Mouse (Mus musculus) embryonic facial prominence, embryonic 11.5 days (tissue): ENCODE results near the gene Esrra. TPM values are rescaled to one million over a fixed set of nuclear protein-coding genes. Genes with fewer than 3 reads are reported as not detected.
A peak's percentile ranks its signal among the peaks of the same experiment; 100 is the strongest.

ENCODE experiments used
- ATAC-seq: fragments of 200-750 bp; cut with Nextera tagmentation; replicated peaks from 2 replicates; pipeline ENCODE4 v1.8.0; 2017; ENCODE audit warnings: low read depth; ENCODE audit not compliant: insufficient number of reproducible peaks, low FRiP score, low TSS enrichment
- DNase-seq: peaks from one replicate; pipeline ENCODE4 v3.0.0-alpha.2; 2015; ENCODE audit warnings: low spot score
- H3K27ac ChIP-seq: fragments of 300-500 bp; sonication (generic); replicated peaks from 2 replicates; pipeline ENCODE4 v1.5.1; 2014; ENCODE audit warnings: mild to moderate bottlenecking, low read depth, low read length, control low read depth
- H3K27me3 ChIP-seq: fragments of 300-500 bp; sonication (generic); 2 replicates; pipeline ENCODE4 v1.6.1; 2014; ENCODE audit warnings: mild to moderate bottlenecking, low read length, moderate library complexity, mixed read lengths; ENCODE audit not compliant: control insufficient read depth, insufficient read depth
- H3K36me3 ChIP-seq: fragments of 300-500 bp; sonication (generic); replicated peaks from 2 replicates; pipeline ENCODE4 v1.6.1; 2014; ENCODE audit warnings: low read depth, mild to moderate bottlenecking, low read length, moderate library complexity, mixed read lengths; ENCODE audit not compliant: control insufficient read depth, insufficient read depth
- H3K4me1 ChIP-seq: fragments of 300-500 bp; sonication (generic); 2 replicates; pipeline ENCODE4 v1.6.1; 2014; ENCODE audit warnings: low read length, mixed read lengths; ENCODE audit not compliant: control insufficient read depth, insufficient read depth
- H3K4me2 ChIP-seq: fragments of 300-500 bp; sonication (generic); 2 replicates; pipeline ENCODE4 v1.6.1; 2014; ENCODE audit warnings: low read depth, mild to moderate bottlenecking, control low read depth, low read length, moderate library complexity
- H3K4me3 ChIP-seq: fragments of 300-500 bp; sonication (generic); 2 replicates; pipeline ENCODE4 v1.5.1; 2014; ENCODE audit warnings: low read depth, low read length, control low read depth
- H3K9ac ChIP-seq: fragments of 300-500 bp; sonication (generic); replicated peaks from 2 replicates; pipeline ENCODE4 v1.6.1; 2014; ENCODE audit warnings: mild to moderate bottlenecking, control low read depth, low read length
- H3K9me3 ChIP-seq: fragments of 300-500 bp; sonication (generic); replicated peaks from 2 replicates; pipeline ENCODE4 v1.6.1; 2016; ENCODE audit warnings: mild to moderate bottlenecking, low read length, inconsistent platforms, mixed read lengths; ENCODE audit not compliant: control insufficient read depth
- WGBS: fragments of 180-500 bp; shearing (Covaris S2); extraction: QIAGEN DNeasy Blood & Tissue Kit; methylation state at CpG from one replicate; pipeline ENCODE4 v1.1.7; 2014; 5-methylcytosine and 5-hydroxymethylcytosine counted together
- microRNA-seq: library from miRNA; unstranded; fragments of <30 nt; microRNA quantifications from one replicate; pipeline ENCODE4, GENCODE M21; 2016; ENCODE audit warnings: borderline number of aligned reads
- polyA plus RNA-seq: library from polyadenylated mRNA; unstranded; fragments of >200 nt; fragmentation: Nextera tagmentation; extraction: Ambion mirVana; gene quantifications from 2 replicates; pipeline ENCODE4 v1.2.1, GENCODE M21; 2014

The Esrra gene
- polyA plus RNA-seq, 1 experiment from 2014 or later: 2.7 TPM

GRCm38 (mm10) chr19:6869355-6869754 is 52.3 kb downstream of the Esrra start:
- no peak overlapping the region for H3K27ac ChIP-seq
- H3K4me1 ChIP-seq: no peaks in the 10 kb centered on the region
- H3K4me3 ChIP-seq: no peak overlapping the region
- DNase-seq: peak; percentile 51
- H3K36me3 ChIP-seq: no peaks in the 10 kb centered on the region
- no peak overlapping the region for H3K4me2 ChIP-seq
- H3K27me3 ChIP-seq: no peaks in the 10 kb centered on the region
- ATAC-seq: no peak
- H3K9me3 ChIP-seq: no peaks in the 10 kb centered on the region
- WGBS: 8% methylated on average over 5 of the region's 5 CpGs
- no peak overlapping the region for H3K9ac ChIP-seq

- no peaks in the 10 kb centered on the region for H3K27me3 ChIP-seq
- H3K4me3 ChIP-seq: no peak overlapping the region
- no peaks in the 10 kb centered on the region for H3K9me3 ChIP-seq
- H3K9ac ChIP-seq: no peak overlapping the region
- WGBS: 92% methylated on average over 4 of the region's 4 CpGs
- H3K36me3 ChIP-seq: no peaks in the 10 kb centered on the region
- ATAC-seq (no peak), DNase-seq (no peak)
- H3K4me1 ChIP-seq: no peaks in the 10 kb centered on the region
- no peak overlapping the region for H3K4me2 ChIP-seq
- no peak overlapping the region for H3K27ac ChIP-seq
Observed at GRCm38 (mm10) chr19:6861451-6861850, 60.2 kb downstream of the Esrra start.

Small RNA genes within 50 kb of the gene (microRNA-seq; reads per million reads assigned to microRNA genes)
- gene Mir6990: not detected

Other genes starting within 250 kb of the Esrra start
- 5.9 TPM in 2 replicates for gene Rps6ka4, start 81.2 kb downstream of the Esrra start, polyA plus RNA-seq
- 0.39 and 0.88 TPM in 2 replicates for gene Ccdc88b, start 63.6 kb downstream of the Esrra start, polyA plus RNA-seq
- gene Trmt112, start 12.1 kb downstream of the Esrra start, polyA plus RNA-seq: 159 and 166 TPM in 2 replicates
- 110 and 128 TPM in 2 replicates for gene Prdx5, start 11.7 kb downstream of the Esrra start, polyA plus RNA-seq
- 1.0 and 1.9 TPM in 2 replicates for gene Catsperz, start 3.6 kb upstream of the Esrra start, polyA plus RNA-seq
- gene Kcnk4, start 12.7 kb upstream of the Esrra start, polyA plus RNA-seq: 0.26 and 0.32 TPM in 2 replicates
- gene Bad, start 20.0 kb upstream of the Esrra start, polyA plus RNA-seq: 57.4 and 60.7 TPM in 2 replicates
- 18.1 and 21.9 TPM in 2 replicates for gene Gpr137, start 20.7 kb upstream of the Esrra start, polyA plus RNA-seq
- 247 and 268 TPM in 2 replicates for gene Ppp1r14b, start 53.2 kb upstream of the Esrra start, polyA plus RNA-seq
- gene Plcb3, start 54.7 kb upstream of the Esrra start, polyA plus RNA-seq: 22.6 and 26.8 TPM in 2 replicates
- gene Fkbp2, start 58.7 kb upstream of the Esrra start, polyA plus RNA-seq: 65.1 and 65.2 TPM in 2 replicates
- gene Vegfb, start 65.8 kb upstream of the Esrra start, polyA plus RNA-seq: 26.7 and 30.5 TPM in 2 replicates
- 16.1 and 18.0 TPM in 2 replicates for gene Dnajc4, start 70.8 kb upstream of the Esrra start, polyA plus RNA-seq
- gene Nudt22, start 74.3 kb upstream of the Esrra start, polyA plus RNA-seq: 19.5 and 19.6 TPM in 2 replicates
- 8.0 and 11.7 TPM in 2 replicates for gene Trpt1, start 74.3 kb upstream of the Esrra start, polyA plus RNA-seq
- gene Fermt3, start 97.7 kb upstream of the Esrra start, polyA plus RNA-seq: 6.3 and 6.6 TPM in 2 replicates
- 400 and 412 TPM in 2 replicates for gene Stip1, start 118.2 kb upstream of the Esrra start, polyA plus RNA-seq
- 5.0 and 6.9 TPM in 2 replicates for gene Macrod1, start 135.0 kb upstream of the Esrra start, polyA plus RNA-seq
- 3.0 and 4.4 TPM in 2 replicates for gene Flrt1, start 183.9 kb upstream of the Esrra start, polyA plus RNA-seq